Mouse (Mus musculus) CH12.LX (cell line): Measurements from ENCODE around the gene Chst8. TPM values are rescaled to one million over a fixed set of nuclear protein-coding genes. Genes with fewer than 3 reads are reported as not detected.

ENCODE experiments used
- DNase-seq: peaks from one replicate; pipeline ENCODE4 v3.0.0-alpha.2; 2013; ENCODE audit errors: extremely low read depth
- H3K27ac ChIP-seq: 2 replicates; pipeline ENCODE4 v1.5.1; 2012; ENCODE audit warnings: low read depth, mild to moderate bottlenecking, control low read depth, moderate library complexity; ENCODE audit not compliant: insufficient read depth
- H3K27me3 ChIP-seq: replicated peaks from 2 replicates; pipeline ENCODE3; 2012; ENCODE audit warnings: inconsistent platforms
- H3K36me3 ChIP-seq, 2 experiments: replicated peaks in 1 of 2; 2 replicates each; pipeline versions ENCODE3 to v1.6.1; 2012; ENCODE audit warnings: inconsistent platforms in 1 of 2, low read length in 1 of 2, mild to moderate bottlenecking in 1 of 2, mixed read lengths in 1 of 2, moderate library complexity in 1 of 2; ENCODE audit not compliant: control insufficient read depth in 1 of 2, insufficient read depth in 1 of 2
- H3K4me1 ChIP-seq, 2 experiments: 2 replicates each; pipeline ENCODE4 v1.6.1; 2012; ENCODE audit warnings: inconsistent platforms in 1 of 2, moderate library complexity in 1 of 2; ENCODE audit not compliant: insufficient read depth in 2 of 2, control insufficient read depth in 1 of 2
- H3K4me2 ChIP-seq: 2 replicates; pipeline ENCODE4 v1.6.1; 2012; ENCODE audit warnings: low read depth, mild to moderate bottlenecking, control low read depth; ENCODE audit not compliant: poor library complexity, insufficient read depth, severe bottlenecking
- H3K4me3 ChIP-seq, 3 experiments: fragments of 150-350 bp in 1 of 3; sonication (generic) in 1 of 3; replicated peaks in 1 of 3; 2 replicates each; pipeline versions ENCODE3 to v1.5.1; 2011 to 2012; ENCODE audit warnings: low read depth in 2 of 3, low read length in 2 of 3, mild to moderate bottlenecking in 2 of 3, moderate library complexity in 2 of 3, control low read depth in 1 of 3, improper control_type of control experiment in 1 of 3, inconsistent platforms in 1 of 3, mixed read lengths in 1 of 3; ENCODE audit not compliant: poor library complexity in 1 of 3
- H3K79me2 ChIP-seq: replicated peaks from 2 replicates; pipeline ENCODE4 v1.6.1; 2012; ENCODE audit warnings: mild to moderate bottlenecking, moderate library complexity; ENCODE audit not compliant: control insufficient read depth, poor library complexity, insufficient read depth, severe bottlenecking; ENCODE audit errors: extremely low read depth
- H3K9ac ChIP-seq: 2 replicates; pipeline ENCODE4 v1.6.1; 2012; ENCODE audit warnings: low read depth, mild to moderate bottlenecking, control low read depth, moderate library complexity; ENCODE audit not compliant: insufficient read depth
- H3K9me3 ChIP-seq: replicated peaks from 2 replicates; pipeline ENCODE3; 2012; ENCODE audit warnings: low read length, inconsistent platforms, mixed read lengths
- BHLHE40 ChIP-seq: IDR thresholded peaks from 2 replicates; pipeline ENCODE4 v1.6.1; 2011; ENCODE audit warnings: mild to moderate bottlenecking, low read depth, low read length, improper control_type of control experiment
- CTCF ChIP-seq, 2 experiments: IDR thresholded peaks in 1 of 2; conservative IDR thresholded peaks in 1 of 2; 2 replicates each; pipeline ENCODE4 v1.5.1; 2011 to 2012; ENCODE audit warnings: low read depth in 2 of 2, low read length in 2 of 2, improper control_type of control experiment in 1 of 2, inconsistent platforms in 1 of 2, mild to moderate bottlenecking in 1 of 2, moderate library complexity in 1 of 2
- ELF1 ChIP-seq: IDR thresholded peaks from 2 replicates; pipeline ENCODE4 v1.6.1; 2014; ENCODE audit warnings: low read depth, mild to moderate bottlenecking, inconsistent platforms, low read length, improper control_type of control experiment
- ETS1 ChIP-seq: conservative IDR thresholded peaks from 2 replicates; pipeline ENCODE4 v1.6.1; 2012; ENCODE audit warnings: low read depth, mild to moderate bottlenecking, inconsistent platforms, low read length, improper control_type of control experiment, moderate library complexity
- GABPA ChIP-seq: IDR thresholded peaks from 2 replicates; pipeline ENCODE4 v1.6.1; 2012; ENCODE audit warnings: low read depth, low read length, improper control_type of control experiment, inconsistent platforms; ENCODE audit not compliant: insufficient replicate concordance
- HCFC1 ChIP-seq: IDR thresholded peaks from 2 replicates; pipeline ENCODE4 v1.6.1; 2012; ENCODE audit warnings: low read depth, mild to moderate bottlenecking, inconsistent platforms, low read length, improper control_type of control experiment
- IRF4 ChIP-seq: IDR thresholded peaks from 2 replicates; pipeline ENCODE4 v1.6.1; 2014; ENCODE audit warnings: low read depth, mild to moderate bottlenecking, inconsistent platforms, low read length, improper control_type of control experiment
- JUN ChIP-seq: IDR thresholded peaks from 2 replicates; pipeline ENCODE4 v1.6.1; 2011; ENCODE audit warnings: low read depth, mild to moderate bottlenecking, low read length, improper control_type of control experiment, moderate library complexity; ENCODE audit not compliant: insufficient read depth
- JUND ChIP-seq: conservative IDR thresholded peaks from 2 replicates; pipeline ENCODE4 v1.6.1; 2011; ENCODE audit warnings: low read depth, low read length, improper control_type of control experiment
- MAFK ChIP-seq: IDR thresholded peaks from 2 replicates; pipeline ENCODE4 v1.6.1; 2011; ENCODE audit warnings: low read length, improper control_type of control experiment; ENCODE audit not compliant: insufficient replicate concordance
- MEF2A ChIP-seq: IDR thresholded peaks from 2 replicates; pipeline ENCODE4 v1.6.1; 2014; ENCODE audit warnings: low read depth, mild to moderate bottlenecking, inconsistent platforms, low read length, improper control_type of control experiment, borderline replicate concordance
- MYC ChIP-seq: IDR thresholded peaks from 2 replicates; pipeline ENCODE4 v1.6.1; 2011; ENCODE audit warnings: low read depth, mild to moderate bottlenecking, improper control_type of control experiment, low read length
- NELFE ChIP-seq: IDR thresholded peaks from 2 replicates; pipeline ENCODE4 v1.6.1; 2011; ENCODE audit warnings: low read depth, low read length, improper control_type of control experiment
- NRF1 ChIP-seq: IDR thresholded peaks from 2 replicates; pipeline ENCODE4 v1.6.1; 2014; ENCODE audit warnings: low read depth, mild to moderate bottlenecking, inconsistent platforms, low read length, improper control_type of control experiment, moderate library complexity
- PAX5 ChIP-seq: IDR thresholded peaks from 2 replicates; pipeline ENCODE4 v1.6.1; 2012; ENCODE audit warnings: low read length, inconsistent platforms, mixed read lengths
- RCOR1 ChIP-seq: conservative IDR thresholded peaks from 2 replicates; pipeline ENCODE4 v1.6.1; 2012; ENCODE audit warnings: low read depth, mild to moderate bottlenecking, inconsistent platforms, low read length, improper control_type of control experiment
- SIN3A ChIP-seq: IDR thresholded peaks from 2 replicates; pipeline ENCODE4 v1.6.1; 2012; ENCODE audit warnings: low read length, improper control_type of control experiment, inconsistent platforms
- SMC3 ChIP-seq: IDR thresholded peaks from 2 replicates; pipeline ENCODE4 v1.6.1; 2011; ENCODE audit warnings: low read depth, low read length, improper control_type of control experiment
- TBP ChIP-seq: conservative IDR thresholded peaks from 2 replicates; pipeline ENCODE4 v1.6.1; 2011; ENCODE audit warnings: low read depth, low read length, improper control_type of control experiment
- TCF12 ChIP-seq: IDR thresholded peaks from 2 replicates; pipeline ENCODE4 v1.6.1; 2014; ENCODE audit warnings: low read depth, mild to moderate bottlenecking, inconsistent platforms, low read length, improper control_type of control experiment
- USF1 ChIP-seq: IDR thresholded peaks from 2 replicates; pipeline ENCODE4 v1.6.1; 2014; ENCODE audit warnings: low read depth, mild to moderate bottlenecking, inconsistent platforms, low read length, improper control_type of control experiment
- USF2 ChIP-seq: conservative IDR thresholded peaks from 2 replicates; pipeline ENCODE4 v1.6.1; 2011; ENCODE audit warnings: low read depth, low read length, improper control_type of control experiment
- ZC3H11A ChIP-seq: IDR thresholded peaks from 2 replicates; pipeline ENCODE4 v1.6.1; 2012; ENCODE audit warnings: low read depth, mild to moderate bottlenecking, inconsistent platforms, low read length, improper control_type of control experiment
- ZMIZ1 ChIP-seq: IDR thresholded peaks from 2 replicates; pipeline ENCODE4 v1.6.1; 2012; ENCODE audit warnings: low read depth, mild to moderate bottlenecking, inconsistent platforms, low read length, improper control_type of control experiment
- ZNF384 ChIP-seq: IDR thresholded peaks from 2 replicates; pipeline ENCODE4 v1.6.1; 2012; ENCODE audit warnings: low read depth, low read length, improper control_type of control experiment, inconsistent platforms
- dilution Hi-C: fragments of 300-500 bp; cut with MboI; formaldehyde crosslinking; loops from 2 replicates; pipeline ENCODE4 v1.14.3; 2020; ENCODE audit warnings: low sequenced_read_pairs; ENCODE audit not compliant: extremely low pct_unique_long_range_greater_than_20kb, extremely low pct_ligation_motif_present
- in situ Hi-C: fragments of 300-500 bp; cut with MboI; formaldehyde crosslinking; loops from 3 replicates; pipeline ENCODE4 v1.14.3; 2019; ENCODE audit warnings: low sequenced_read_pairs, low pct_ligation_motif_present, low pct_unique_long_range_greater_than_20kb, mixed read lengths
- polyA plus RNA-seq: library from polyadenylated mRNA; unstranded; fragments of >175 nt; gene quantifications from 2 replicates; pipeline ENCODE4 v1.2.1, GENCODE M21; 2012; ENCODE audit warnings: low read depth; ENCODE audit not compliant: insufficient read length
- total RNA-seq, 2 experiments: library from RNA; depleted of rRNA; stranded (reverse); fragments of 300-350 nt in 1 of 2; fragments of >200 nt in 1 of 2; gene quantifications; 2 replicates each; pipeline ENCODE4 v1.2.3; 2012 to 2014

The Chst8 gene
- total and polyA plus RNA-seq, 3 experiments = 0.13 to 0.27 (median 0.16) TPM

DNA sequence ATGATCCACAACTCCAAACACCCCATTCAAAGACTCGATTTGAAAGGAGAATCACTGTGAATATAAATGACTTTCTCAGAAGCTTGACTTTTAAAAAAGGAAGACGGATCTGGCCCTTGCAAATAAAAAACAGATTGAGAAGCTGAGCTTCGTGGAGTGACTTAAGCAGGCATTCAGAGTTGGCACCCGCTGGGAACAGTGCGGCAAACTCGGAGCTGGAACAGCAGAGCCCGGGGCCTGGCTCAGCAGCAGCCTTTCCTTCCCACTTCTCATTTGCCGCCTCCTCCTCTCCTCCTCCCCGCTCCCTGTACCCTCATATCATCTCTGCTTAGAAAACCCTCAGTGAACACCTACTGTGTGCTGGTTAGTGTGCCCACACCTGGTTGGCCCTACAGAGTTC is 34.1 kb downstream of the Chst8 start:
- Histone ChIP-seq H3K9me3 (peaks cover 4% of the 10 kb centered on the region), H3K4me2 (no peak overlapping the region), H3K4me1 (peaks cover 0 to 12% of the 10 kb centered on the region in 2 experiments; a peak in 2 of 4 replicates), H3K4me3 (no peak overlapping the region), H3K27ac (no peak overlapping the region), H3K27me3 (no peaks in the 10 kb centered on the region), H3K9ac (no peak overlapping the region), H3K79me2 (no peaks in the 10 kb centered on the region), H3K36me3 (no peaks in the 10 kb centered on the region)
- dilution Hi-C loops (no loop called here), in situ Hi-C loops (no loop called here)
- DNase-seq = no peak
- TF ChIP-seq RCOR1 = no peak
- TF ChIP-seq SIN3A = no peak
- TF ChIP-seq JUN = no peak
- TF ChIP-seq USF2 = no peak
- no peak for TF ChIP-seq MAFK
- no peak for TF ChIP-seq BHLHE40
- no peak for TF ChIP-seq ZMIZ1
- TF ChIP-seq NELFE = no peak
- TF ChIP-seq TCF12 = no peak
- no peak for TF ChIP-seq USF1
- TF ChIP-seq ETS1 = no peak
- TF ChIP-seq SMC3 = no peak
- no peak for TF ChIP-seq NRF1
- TF ChIP-seq ELF1 = no peak
- TF ChIP-seq TBP = no peak
- no peak for TF ChIP-seq JUND
- no peak for TF ChIP-seq ZC3H11A

DNA sequence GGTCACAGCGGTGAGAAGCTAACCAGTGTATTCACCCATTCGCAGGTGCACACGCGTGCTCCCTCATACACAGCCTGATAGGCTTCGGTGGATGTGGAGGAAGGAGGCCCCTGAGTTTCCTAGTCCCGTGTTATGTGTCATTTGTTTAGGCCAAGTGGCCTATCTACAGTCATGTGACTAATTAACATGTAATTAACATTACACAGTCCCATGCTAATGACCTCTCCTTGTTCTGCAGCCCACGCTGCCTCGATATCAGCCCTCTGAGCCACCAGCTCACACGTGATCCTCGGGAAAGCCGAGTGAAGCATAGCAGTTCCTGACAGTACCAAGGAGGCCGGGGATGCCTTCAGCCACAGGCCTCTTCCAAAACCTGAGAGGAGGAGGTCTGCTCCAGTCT is 36.9 kb downstream of the Chst8 start:
- Histone ChIP-seq H3K36me3 (no peaks in the 10 kb centered on the region), H3K4me3 (no peak overlapping the region), H3K9ac (no peak overlapping the region), H3K27me3 (no peaks in the 10 kb centered on the region), H3K79me2 (no peaks in the 10 kb centered on the region), H3K4me2 (no peak overlapping the region), H3K27ac (no peak overlapping the region), H3K9me3 (peaks cover 6% of the 10 kb centered on the region), H3K4me1 (peaks cover 0 to 12% of the 10 kb centered on the region in 2 experiments; a peak in 2 of 4 replicates)
- no peak for TF ChIP-seq PAX5
- no peak for TF ChIP-seq TBP
- no peak for TF ChIP-seq HCFC1
- TF ChIP-seq ETS1 = no peak
- TF ChIP-seq SMC3 = no peak
- no peak for TF ChIP-seq IRF4
- no peak for TF ChIP-seq NELFE
- TF ChIP-seq ZNF384 = no peak
- no peak for TF ChIP-seq MEF2A
- TF ChIP-seq ELF1 = no peak
- no peak for TF ChIP-seq GABPA
- no peak for TF ChIP-seq CTCF (conservative IDR thresholded peaks at IDR 0.05 in 1 of 2, IDR thresholded peaks at IDR 0.05 in 1 of 2; ENCODE audit: low read depth in 2 of 2, low read length in 2 of 2)
- TF ChIP-seq JUND = no peak
- no peak for TF ChIP-seq NRF1
- TF ChIP-seq MYC = no peak
- in situ Hi-C loops = no loop called here
- DNase-seq = no peak
- dilution Hi-C loops = no loop called here
